Mouse (Mus musculus) bone marrow, adult 2 months (tissue): ENCODE measurements at regions not wholly inside any gene's neighbourhood (a gene's known extent, or its start where the extent isn't known, plus 50 kb on each side); places are given as distances from the start of the nearest gene placed in this dataset.

Experiments used
- CTCF ChIP-seq: fragments of 200-500 bp; IDR thresholded peaks from 2 replicates; pipeline ENCODE4 v1.5.1; 2011; ENCODE audit warnings: low read length, control low read depth; ENCODE audit not compliant: control insufficient read depth, insufficient read depth
- POLR2A ChIP-seq: fragments of 200-500 bp; IDR thresholded peaks from 2 replicates; pipeline ENCODE4 v1.6.1; 2011; ENCODE audit warnings: low read depth, mild to moderate bottlenecking, control low read depth, low read length, borderline replicate concordance; ENCODE audit not compliant: control insufficient read depth

GRCm38 (mm10) chr6:84322528-84322927 is 271.2 kb downstream of the Cyp26b1 start:
- TF ChIP-seq CTCF (no peak), POLR2A (no peak)
